Mouse (Mus musculus) MEL (cell line): ENCODE results near the gene Sag.

ENCODE experiments used
- CTCF ChIP-seq, 3 experiments: IDR thresholded peaks in 2 of 3; conservative IDR thresholded peaks in 1 of 3; 2 replicates each; pipeline ENCODE4 v1.5.1; 2011 to 2012; ENCODE audit warnings: low read length in 3 of 3, low read depth in 2 of 3, mild to moderate bottlenecking in 2 of 3, improper control_type of control experiment in 1 of 3, inconsistent platforms in 1 of 3, mixed read lengths in 1 of 3, moderate library complexity in 1 of 3; ENCODE audit not compliant: control insufficient read depth in 1 of 3, insufficient read depth in 1 of 3, poor library complexity in 1 of 3, severe bottlenecking in 1 of 3
- E2F4 ChIP-seq: IDR thresholded peaks from 2 replicates; pipeline ENCODE4 v1.6.1; 2011; ENCODE audit warnings: low read depth, low read length, improper control_type of control experiment, borderline replicate concordance
- POLR2A ChIP-seq, 2 experiments: IDR thresholded peaks; 2 replicates each; pipeline ENCODE4 v1.6.1; 2011 to 2012; ENCODE audit warnings: low read length in 2 of 2, mild to moderate bottlenecking in 2 of 2, control low read depth in 1 of 2, improper control_type of control experiment in 1 of 2, low read depth in 1 of 2, moderate library complexity in 1 of 2; ENCODE audit not compliant: control insufficient read depth in 1 of 2, insufficient read depth in 1 of 2, poor library complexity in 1 of 2
- TAL1 ChIP-seq: IDR thresholded peaks from 2 replicates; pipeline ENCODE4 v1.6.1; 2012; ENCODE audit warnings: mild to moderate bottlenecking, inconsistent platforms, low read length, moderate library complexity, mixed read lengths
- ZMIZ1 ChIP-seq: IDR thresholded peaks from 2 replicates; pipeline ENCODE4 v1.6.1; 2012; ENCODE audit warnings: low read depth, mild to moderate bottlenecking, inconsistent platforms, low read length, improper control_type of control experiment, moderate library complexity

- TF ChIP-seq E2F4 = no peak
- TF ChIP-seq TAL1 = no peak
- no peak for TF ChIP-seq ZMIZ1
- no peak for TF ChIP-seq CTCF (IDR thresholded peaks at IDR 0.05 in 2 of 3, conservative IDR thresholded peaks at IDR 0.05 in 1 of 3; ENCODE audit: control insufficient read depth in 1 of 3, insufficient read depth in 1 of 3, low read depth in 2 of 3, low read length in 3 of 3, poor library complexity in 1 of 3, severe bottlenecking in 1 of 3)
- TF ChIP-seq POLR2A (IDR thresholded peaks at IDR 0.05; ENCODE audit: control insufficient read depth in 1 of 2, insufficient read depth in 1 of 2, low read depth in 1 of 2, low read length in 2 of 2, poor library complexity in 1 of 2) = no peak
These were observed 25.6 kb downstream of the Sag start for GRCm38 (mm10) chr1:87828926-87829580.
